Mouse (Mus musculus) hindbrain, postnatal 0 days (tissue): ENCODE measurements around the gene 5830473C10Rik. TPM values are rescaled to one million over a fixed set of nuclear protein-coding genes. Genes with fewer than 3 reads are reported as not detected.

Source experiments
- ATAC-seq: fragments of 200-750 bp; cut with Nextera tagmentation; 2 replicates; pipeline ENCODE4 v1.8.0; 2017; ENCODE audit warnings: mild to moderate bottlenecking, moderate TSS enrichment, moderate library complexity
- DNase-seq: peaks from one replicate; pipeline ENCODE4 v3.0.0-alpha.2; 2015; ENCODE audit warnings: low spot score
- H3K27ac ChIP-seq: fragments of 300-500 bp; sonication (generic); 2 replicates; pipeline ENCODE4 v1.5.1; 2014; ENCODE audit warnings: mild to moderate bottlenecking
- H3K27me3 ChIP-seq: fragments of 300-500 bp; sonication (generic); 2 replicates; pipeline ENCODE4 v1.6.1; 2014; ENCODE audit warnings: low read length, mixed read lengths; ENCODE audit not compliant: insufficient read depth
- H3K36me3 ChIP-seq: fragments of 300-500 bp; sonication (generic); 2 replicates; pipeline ENCODE4 v1.6.1; 2014; ENCODE audit warnings: low read length, mixed read lengths; ENCODE audit not compliant: insufficient read depth
- H3K4me1 ChIP-seq: fragments of 300-500 bp; sonication (generic); 2 replicates; pipeline ENCODE4 v1.6.1; 2014; ENCODE audit warnings: antibody characterized with exemption, low read length, mixed read lengths; ENCODE audit not compliant: insufficient read depth
- H3K4me2 ChIP-seq: fragments of 300-500 bp; sonication (generic); 2 replicates; pipeline ENCODE4 v1.6.1; 2014; ENCODE audit warnings: low read depth, mild to moderate bottlenecking, low read length, moderate library complexity, mixed read lengths
- H3K4me3 ChIP-seq: fragments of 300-500 bp; sonication (generic); 2 replicates; pipeline ENCODE4 v1.5.1; 2014; ENCODE audit warnings: low read length
- H3K9ac ChIP-seq: fragments of 300-500 bp; sonication (generic); replicated peaks from 2 replicates; pipeline ENCODE4 v1.6.1; 2014; ENCODE audit warnings: mild to moderate bottlenecking, low read length, moderate library complexity, mixed read lengths
- H3K9me3 ChIP-seq: fragments of 300-500 bp; sonication (generic); 2 replicates; pipeline ENCODE4 v1.6.1; 2016; ENCODE audit warnings: low read length, mixed read lengths
- CTCF ChIP-seq: IDR thresholded peaks from 2 replicates; pipeline ENCODE4 v1.5.1; 2016; ENCODE audit warnings: antibody characterized with exemption, control low read depth, low read depth
- WGBS: fragments of 180-500 bp; shearing (Covaris S2); extraction: QIAGEN DNeasy Blood & Tissue Kit; methylation state at CpG from one replicate; pipeline ENCODE4 v1.1.7; 2014; 5-methylcytosine and 5-hydroxymethylcytosine counted together
- polyA plus RNA-seq: library from polyadenylated mRNA; unstranded; fragments of >200 nt; fragmentation: Nextera tagmentation; extraction: Ambion mirVana; gene quantifications from 2 replicates; pipeline ENCODE4 v1.2.1, GENCODE M21; 2015
- total RNA-seq: library from RNA; depleted of rRNA; stranded (reverse); fragments of >200 nt; gene quantifications from 2 replicates; pipeline ENCODE4 v1.2.3, GENCODE M21; 2014

5830473C10Rik gene
- total and polyA plus RNA-seq, 2 experiments from 2014 or later, result 0.15 TPM; not detected in 1

- no peaks in the 10 kb centered on the region for H3K27me3 ChIP-seq
- 82% methylated on average over 10 of the region's 10 CpGs for WGBS
- no peak overlapping the region for H3K27ac ChIP-seq
- no peaks in the 10 kb centered on the region for H3K36me3 ChIP-seq
- no peak overlapping the region for H3K9ac ChIP-seq
- ATAC-seq (no peak), DNase-seq (no peak)
- no peaks in the 10 kb centered on the region for H3K9me3 ChIP-seq
- H3K4me2 ChIP-seq, result no peak overlapping the region
- H3K4me1 ChIP-seq, result no peaks in the 10 kb centered on the region
- no peak overlapping the region for H3K4me3 ChIP-seq
- no peak for TF ChIP-seq CTCF
These were observed 29.8 kb downstream of the 5830473C10Rik start for GRCm38 (mm10) chr5:90590676-90591075.

- no peaks in the 10 kb centered on the region for H3K27me3 ChIP-seq
- H3K36me3 ChIP-seq, result no peaks in the 10 kb centered on the region
- DNase-seq (no peak), ATAC-seq (no peak)
- H3K9ac ChIP-seq, result no peak overlapping the region
- TF ChIP-seq CTCF, result no peak
- no peak overlapping the region for H3K4me3 ChIP-seq
- H3K27ac ChIP-seq, result no peak overlapping the region
- no peaks in the 10 kb centered on the region for H3K9me3 ChIP-seq
- no peak overlapping the region for H3K4me2 ChIP-seq
- no peaks in the 10 kb centered on the region for H3K4me1 ChIP-seq
- 77% methylated on average over 6 of the region's 6 CpGs for WGBS
These were observed 31.0 kb downstream of the 5830473C10Rik start for GRCm38 (mm10) chr5:90591936-90592335.

GRCm38 (mm10) chr5:90594945-90595344, 34.0 kb downstream of the 5830473C10Rik start:
- H3K27me3 ChIP-seq, result no peaks in the 10 kb centered on the region
- no peak overlapping the region for H3K9ac ChIP-seq
- no peaks in the 10 kb centered on the region for H3K36me3 ChIP-seq
- H3K4me2 ChIP-seq, result no peak overlapping the region
- 85% methylated on average over 13 of the region's 13 CpGs for WGBS
- H3K27ac ChIP-seq, result no peak overlapping the region
- no peak for ATAC-seq
- no peaks in the 10 kb centered on the region for H3K9me3 ChIP-seq
- DNase-seq, result no peak
- no peak for TF ChIP-seq CTCF
- no peaks in the 10 kb centered on the region for H3K4me1 ChIP-seq
- H3K4me3 ChIP-seq, result no peak overlapping the region

GRCm38 (mm10) chr5:90596155-90596554, 35.2 kb downstream of the 5830473C10Rik start:
- Histone ChIP-seq H3K9me3 (no peaks in the 10 kb centered on the region), H3K4me3 (no peak overlapping the region), H3K27me3 (no peaks in the 10 kb centered on the region), H3K27ac (no peak overlapping the region), H3K36me3 (no peaks in the 10 kb centered on the region), H3K4me2 (no peak overlapping the region), H3K4me1 (no peaks in the 10 kb centered on the region), H3K9ac (no peak overlapping the region)
- no peak for TF ChIP-seq CTCF
- WGBS, result 90% methylated on average over 6 of the region's 6 CpGs
- ATAC-seq, result no peak
- no peak for DNase-seq

GRCm38 (mm10) chr5:90601469-90601868, 40.6 kb downstream of the 5830473C10Rik start:
- Histone ChIP-seq H3K27me3 (no peaks in the 10 kb centered on the region), H3K4me1 (no peaks in the 10 kb centered on the region), H3K9ac (no peak overlapping the region), H3K4me3 (no peak overlapping the region), H3K36me3 (no peaks in the 10 kb centered on the region), H3K27ac (no peak overlapping the region), H3K9me3 (no peaks in the 10 kb centered on the region), H3K4me2 (no peak overlapping the region)
- ATAC-seq (peak; percentile 49; the same call in 1 of the 2 replicates), DNase-seq (peak; percentile 85)
- 17% methylated on average over 6 of the region's 6 CpGs for WGBS
- TF ChIP-seq CTCF, result peak; percentile 79

GRCm38 (mm10) chr5:90603407-90603923, 42.6 kb downstream of the 5830473C10Rik start:
- ATAC-seq, result peak; percentile 40; the same call in 1 of the 2 replicates
- peak; percentile 52 for DNase-seq
- no peak overlapping the region; the same call in 1 of the 2 replicates for H3K27ac ChIP-seq
- H3K4me3 ChIP-seq, result no peak overlapping the region
- no peaks in the 10 kb centered on the region for H3K9me3 ChIP-seq
- H3K36me3 ChIP-seq, result no peaks in the 10 kb centered on the region
- H3K4me1 ChIP-seq, result no peaks in the 10 kb centered on the region
- no peak overlapping the region for H3K4me2 ChIP-seq
- TF ChIP-seq CTCF, result no peak
- WGBS, result 55% methylated on average over 13 of the region's 13 CpGs
- no peak overlapping the region for H3K9ac ChIP-seq
- no peaks in the 10 kb centered on the region for H3K27me3 ChIP-seq

- Histone ChIP-seq H3K4me3 (no peak overlapping the region), H3K4me2 (no peak overlapping the region), H3K9me3 (no peaks in the 10 kb centered on the region), H3K4me1 (no peaks in the 10 kb centered on the region), H3K27me3 (no peaks in the 10 kb centered on the region), H3K9ac (no peak overlapping the region), H3K36me3 (no peaks in the 10 kb centered on the region), H3K27ac (no peak overlapping the region)
- DNase-seq (no peak), ATAC-seq (no peak)
- WGBS, result 71% methylated on average over 11 of the region's 11 CpGs
- no peak for TF ChIP-seq CTCF
These were observed 48.0 kb downstream of the 5830473C10Rik start for GRCm38 (mm10) chr5:90608906-90609305.
